Mouse (Mus musculus) heart, embryonic 15.5 days (tissue): ENCODE results near the gene Glul. TPM values are rescaled to one million over a fixed set of nuclear protein-coding genes. Genes with fewer than 3 reads are reported as not detected.

ENCODE experiments used
- ATAC-seq: fragments of 200-750 bp; cut with Nextera tagmentation; replicated peaks from 2 replicates; pipeline ENCODE4 v1.8.0; 2017; ENCODE audit warnings: low read depth, moderate TSS enrichment; ENCODE audit not compliant: insufficient number of reproducible peaks, insufficient read depth, low FRiP score
- H3K27ac ChIP-seq: fragments of 300-500 bp; sonication (generic); 2 replicates; pipeline ENCODE4 v1.5.1; 2015; ENCODE audit warnings: mild to moderate bottlenecking, inconsistent platforms
- H3K27me3 ChIP-seq: fragments of 300-500 bp; sonication (generic); 2 replicates; pipeline ENCODE4 v1.6.1; 2015; ENCODE audit warnings: inconsistent platforms
- H3K36me3 ChIP-seq: fragments of 300-500 bp; sonication (generic); 2 replicates; pipeline ENCODE4 v1.6.1; 2015; ENCODE audit warnings: mild to moderate bottlenecking, inconsistent platforms
- H3K4me1 ChIP-seq: fragments of 300-500 bp; sonication (generic); replicated peaks from 2 replicates; pipeline ENCODE4 v1.6.1; 2015; ENCODE audit warnings: inconsistent platforms
- H3K4me2 ChIP-seq: fragments of 300-500 bp; sonication (generic); 2 replicates; pipeline ENCODE4 v1.6.1; 2015; ENCODE audit warnings: inconsistent platforms, mild to moderate bottlenecking, moderate library complexity
- H3K4me3 ChIP-seq: fragments of 300-500 bp; sonication (generic); 2 replicates; pipeline ENCODE4 v1.5.1; 2015; ENCODE audit warnings: mild to moderate bottlenecking, inconsistent platforms
- H3K9ac ChIP-seq: fragments of 300-500 bp; sonication (generic); 2 replicates; pipeline ENCODE4 v1.6.1; 2015; ENCODE audit warnings: mild to moderate bottlenecking, inconsistent platforms
- H3K9me3 ChIP-seq: fragments of 300-500 bp; sonication (generic); replicated peaks from 2 replicates; pipeline ENCODE4 v1.6.1; 2016; ENCODE audit warnings: inconsistent platforms
- WGBS: fragments of 180-500 bp; shearing (Covaris S2); methylation state at CpG from one replicate; pipeline ENCODE4 v1.1.7; 2015; ENCODE audit warnings: mixed read lengths; 5-methylcytosine and 5-hydroxymethylcytosine counted together
- polyA plus RNA-seq: library from polyadenylated mRNA; unstranded; fragments of >200 nt; fragmentation: Nextera tagmentation; extraction: Ambion mirVana; gene quantifications from 2 replicates; pipeline ENCODE4 v1.2.1, GENCODE M21; 2015

Glul gene
- polyA plus RNA-seq, 1 experiment from 2014 or later, result 56.4 TPM

GRCm38 (mm10) chr1:153897196-153897595 lies 2.5 kb upstream of the Glul start:
- H3K4me3 ChIP-seq, result no peak overlapping the region
- ATAC-seq, result no peak
- H3K4me2 ChIP-seq, result no peak overlapping the region
- no peak overlapping the region for H3K27ac ChIP-seq
- no peaks in the 10 kb centered on the region for H3K36me3 ChIP-seq
- no peak overlapping the region for H3K9ac ChIP-seq
- peaks cover 20% of the 10 kb centered on the region for H3K4me1 ChIP-seq
- no peaks in the 10 kb centered on the region for H3K27me3 ChIP-seq
- H3K9me3 ChIP-seq, result no peaks in the 10 kb centered on the region
- 77% methylated on average over 8 of the region's 8 CpGs for WGBS

GRCm38 (mm10) chr1:153898989-153899730 lies 584 bp upstream of the Glul start:
- Histone ChIP-seq H3K4me2 (peak overlapping the region; percentile 80), H3K36me3 (peaks cover 15% of the 10 kb centered on the region), H3K27me3 (no peaks in the 10 kb centered on the region), H3K27ac (peak overlapping the region; percentile 95), H3K4me1 (peaks cover 20% of the 10 kb centered on the region), H3K9ac (peak overlapping the region; percentile 59), H3K9me3 (no peaks in the 10 kb centered on the region), H3K4me3 (peak overlapping the region; percentile 76)
- WGBS, result 20% methylated on average over 22 of the region's 22 CpGs
- peak; percentile 38; the same call in 1 of the 2 replicates for ATAC-seq

- Histone ChIP-seq H3K27me3 (no peaks in the 10 kb centered on the region), H3K4me3 (peak overlapping the region; percentile 76), H3K36me3 (peaks cover 27% of the 10 kb centered on the region), H3K9me3 (no peaks in the 10 kb centered on the region), H3K4me2 (peak overlapping the region; percentile 80), H3K27ac (peak overlapping the region; percentile 95), H3K9ac (peak overlapping the region; percentile 80), H3K4me1 (peaks cover 17% of the 10 kb centered on the region)
- peak; percentile 40 for ATAC-seq
- under 1% methylated on average over 36 of the region's 36 CpGs for WGBS
These were observed 637 bp downstream of the Glul start for GRCm38 (mm10) chr1:153900381-153900780.

- Histone ChIP-seq H3K9me3 (no peaks in the 10 kb centered on the region), H3K4me2 (peak overlapping the region; percentile 80), H3K27me3 (no peaks in the 10 kb centered on the region), H3K9ac (peak overlapping the region; percentile 80), H3K4me1 (peaks cover 17% of the 10 kb centered on the region), H3K36me3 (peaks cover 34% of the 10 kb centered on the region), H3K27ac (peak overlapping the region; percentile 95), H3K4me3 (peak overlapping the region; percentile 76)
- no peak for ATAC-seq
- WGBS, result 3% methylated on average over 25 of the region's 25 CpGs
These were observed 1.4 kb downstream of the Glul start for GRCm38 (mm10) chr1:153900860-153901730.

- no peak for ATAC-seq
- Histone ChIP-seq H3K36me3 (peaks cover 53% of the 10 kb centered on the region), H3K27me3 (no peaks in the 10 kb centered on the region), H3K4me3 (no peak overlapping the region), H3K9me3 (no peaks in the 10 kb centered on the region), H3K27ac (no peak overlapping the region), H3K9ac (no peak overlapping the region), H3K4me2 (no peak overlapping the region), H3K4me1 (peaks cover 17% of the 10 kb centered on the region)
- 91% methylated on average over 13 of the region's 13 CpGs for WGBS
These were observed 3.3 kb downstream of the Glul start for GRCm38 (mm10) chr1:153903006-153903405.

GRCm38 (mm10) chr1:153904236-153904635 lies 4.5 kb downstream of the Glul start:
- Histone ChIP-seq H3K9me3 (no peaks in the 10 kb centered on the region), H3K4me3 (no peak overlapping the region), H3K27ac (no peak overlapping the region), H3K4me1 (peaks cover 12% of the 10 kb centered on the region; the same call in 1 of the 2 replicates), H3K36me3 (peaks cover 63% of the 10 kb centered on the region), H3K4me2 (no peak overlapping the region), H3K27me3 (no peaks in the 10 kb centered on the region), H3K9ac (no peak overlapping the region)
- ATAC-seq, result no peak
- 95% methylated on average over 14 of the region's 14 CpGs for WGBS

- Histone ChIP-seq H3K4me2 (no peak overlapping the region), H3K9me3 (no peaks in the 10 kb centered on the region), H3K36me3 (peaks cover 73% of the 10 kb centered on the region), H3K27ac (no peak overlapping the region), H3K9ac (no peak overlapping the region), H3K4me1 (peaks cover 11% of the 10 kb centered on the region; the same call in 1 of the 2 replicates), H3K27me3 (no peaks in the 10 kb centered on the region), H3K4me3 (no peak overlapping the region)
- ATAC-seq, result no peak
- 74% methylated on average over 3 of the region's 3 CpGs for WGBS
These were observed 6.1 kb downstream of the Glul start for GRCm38 (mm10) chr1:153905884-153906283.

- Histone ChIP-seq H3K9ac (no peak overlapping the region), H3K4me3 (no peak overlapping the region), H3K4me2 (no peak overlapping the region), H3K9me3 (no peaks in the 10 kb centered on the region), H3K27ac (no peak overlapping the region), H3K4me1 (no peaks in the 10 kb centered on the region), H3K27me3 (no peaks in the 10 kb centered on the region), H3K36me3 (peaks cover 68% of the 10 kb centered on the region)
- no peak for ATAC-seq
- WGBS, result 90% methylated on average over 6 of the region's 6 CpGs
These were observed 8.5 kb downstream of the Glul start for GRCm38 (mm10) chr1:153908208-153908607.

GRCm38 (mm10) chr1:153908741-153909140 lies 9.0 kb downstream of the Glul start:
- H3K36me3 ChIP-seq, result peaks cover 62% of the 10 kb centered on the region
- ATAC-seq, result no peak
- no peak overlapping the region for H3K4me3 ChIP-seq
- 82% methylated on average over 4 of the region's 4 CpGs for WGBS
- no peak overlapping the region for H3K9ac ChIP-seq
- H3K4me2 ChIP-seq, result no peak overlapping the region
- no peaks in the 10 kb centered on the region for H3K4me1 ChIP-seq
- no peaks in the 10 kb centered on the region for H3K27me3 ChIP-seq
- no peak overlapping the region for H3K27ac ChIP-seq
- H3K9me3 ChIP-seq, result no peaks in the 10 kb centered on the region

GRCm38 (mm10) chr1:153909213-153909962 lies 9.6 kb downstream of the Glul start:
- H3K4me3 ChIP-seq, result no peak overlapping the region
- 0 out of 2 replicates have a peak, but pooled peaks cover 4% of the 10 kb centered on the region for H3K4me1 ChIP-seq
- H3K36me3 ChIP-seq, result peaks cover 56% of the 10 kb centered on the region
- no peak overlapping the region for H3K9ac ChIP-seq
- H3K9me3 ChIP-seq, result no peaks in the 10 kb centered on the region
- no peak overlapping the region for H3K27ac ChIP-seq
- H3K4me2 ChIP-seq, result no peak overlapping the region
- H3K27me3 ChIP-seq, result no peaks in the 10 kb centered on the region
- no peak for ATAC-seq
- WGBS, result 77% methylated on average over 10 of the region's 10 CpGs

GRCm38 (mm10) chr1:153909963-153910291 lies 10.2 kb downstream of the Glul start:
- no peak overlapping the region for H3K4me2 ChIP-seq
- 0 out of 2 replicates have a peak, but pooled peaks cover 4% of the 10 kb centered on the region for H3K4me1 ChIP-seq
- H3K27me3 ChIP-seq, result no peaks in the 10 kb centered on the region
- H3K4me3 ChIP-seq, result no peak overlapping the region
- peaks cover 50% of the 10 kb centered on the region for H3K36me3 ChIP-seq
- H3K27ac ChIP-seq, result no peak overlapping the region
- ATAC-seq, result no peak
- no peaks in the 10 kb centered on the region for H3K9me3 ChIP-seq
- 77% methylated on average over 9 of the region's 9 CpGs for WGBS
- no peak overlapping the region for H3K9ac ChIP-seq
